Mouse (Mus musculus): ENCODE measurements around the gene Tmc6.

DNA sequence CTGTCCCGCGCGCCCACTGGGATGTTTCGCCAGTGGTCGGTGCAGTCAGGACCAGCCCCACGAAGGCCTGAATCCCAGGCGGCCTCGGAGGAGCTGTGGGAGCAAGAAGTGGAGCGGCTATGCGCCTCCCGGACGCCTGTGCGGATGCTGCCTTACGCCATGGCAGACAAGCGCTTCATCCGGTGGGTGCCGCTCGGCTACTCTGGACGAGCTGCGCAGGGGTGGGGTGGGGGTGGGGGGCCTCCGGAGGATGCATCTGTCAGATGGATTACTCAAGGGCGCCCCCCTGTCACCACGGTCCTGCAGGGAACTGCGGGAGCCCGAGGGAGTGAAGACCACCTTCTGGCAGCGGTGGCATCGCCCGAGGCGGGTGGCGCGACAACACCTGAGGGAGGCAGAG is 1.1 kb upstream of the Tmc6 start:
- no peak for TF ChIP-seq EP300 (IDR thresholded peaks at IDR 0.05; ENCODE audit: insufficient read depth, low read depth, low read length)
- TF ChIP-seq POLR2A (IDR thresholded peaks at IDR 0.05; ENCODE audit: insufficient read depth, low read depth, low read length) = peak; percentile 58; the same call in 1 of the 2 replicates
- TF ChIP-seq CTCF (IDR thresholded peaks at IDR 0.05) = peak; percentile 89
